In the genomic region with DNA sequence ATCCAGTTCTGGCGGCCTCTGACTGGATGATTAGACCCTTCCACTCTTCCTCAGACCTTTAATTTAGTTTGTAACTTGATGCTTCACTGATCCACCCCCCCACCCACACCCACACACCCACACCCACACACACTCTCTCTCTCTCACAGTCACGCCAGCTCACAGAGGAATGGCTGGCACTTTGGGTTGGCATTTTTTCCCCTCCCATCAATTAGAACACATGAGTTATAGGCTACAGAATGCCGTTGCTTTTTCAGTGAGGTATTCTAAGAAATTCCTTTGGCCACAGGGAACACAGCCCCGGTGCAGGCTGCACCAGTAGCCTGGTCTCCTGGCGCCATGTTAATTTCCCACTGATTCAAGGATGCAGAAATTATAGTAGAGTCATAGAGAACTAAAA, we compare ENCODE assay signal across 25 mouse cellular contexts. TPM values are rescaled to one million over a fixed set of nuclear protein-coding genes. Genes with fewer than 3 reads are reported as not detected.
DNase-seq lines count a peak whose midpoint lies in the region; ATAC-seq and TF ChIP-seq lines count a peak whose summit lies in the region.
"Had no signal": no experiment of that assay in that cellular context is flagged by ENCODE, and none has a peak within 500 bp of the region (broad histone marks: within the 10 kb centered on the region; RNA-seq: fewer than 3 reads in every experiment).

No protein-coding gene starts in this region.

- peak; percentile 43 for DNase-seq in heart, embryonic 10.5 days (ENCODE audit: low spot score)
- DNase-seq in heart, adult 18-20 months = no peak
- DNase-seq in kidney, adult 9 months = no peak
- DNase-seq in Muller cell, postnatal 12 days (ENCODE audit: inconsistent ontology term) = peak; percentile 73
- no peak for DNase-seq in Patski (ENCODE audit: low read depth, low spot score)
- DNase-seq in layer of hippocampus, postnatal 10 days (ENCODE audit: low spot score in 2 of 2) = no peak
- no peak for DNase-seq in adrenal gland, postnatal 25 days
- DNase-seq: adrenal gland, postnatal 10 days; cerebellum, adult 11 months; cerebellum, adult 2 months; cerebellum, adult 9-11 months; cerebellum, postnatal 25 days; gastrocnemius, postnatal 25 days; heart, postnatal 14 days; heart, postnatal 4 days had no signal

- no peak overlapping the region for H3K4me2 ChIP-seq in kidney, embryonic 15.5 days
- H3K4me2 ChIP-seq: forebrain, embryonic 12.5 days; forebrain, embryonic 15.5 days; heart, embryonic 13.5 days; hindbrain, embryonic 14.5 days had no signal

- POLR2A ChIA-PET in Patski (lab: Charles Lee) = no interaction called here

- no peaks in the 10 kb centered on the region for H3K9me3 ChIP-seq in heart, embryonic 10.5 days
- no peaks in the 10 kb centered on the region for H3K9me3 ChIP-seq in kidney, embryonic 15.5 days (replicated peaks)
- H3K9me3 ChIP-seq: forebrain, embryonic 12.5 days; forebrain, embryonic 15.5 days; heart, embryonic 13.5 days had no signal

- in situ Hi-C loops in Patski (cut with MboI; ENCODE audit: low pct_unique_long_range_greater_than_20kb) = loop anchor here (25.0 kb wide), 2 partner anchors 462 to 1137 kb away; partner anchors contain the start of gene Id4

- no peak overlapping the region for H3K9ac ChIP-seq in kidney, embryonic 15.5 days
- H3K9ac ChIP-seq: forebrain, embryonic 12.5 days; forebrain, embryonic 15.5 days; heart, embryonic 13.5 days; hindbrain, embryonic 14.5 days had no signal

- H3K27ac ChIP-seq in heart, embryonic 10.5 days = no peak overlapping the region
- H3K27ac ChIP-seq in kidney, embryonic 15.5 days = no peak overlapping the region
- H3K27ac ChIP-seq: forebrain, embryonic 12.5 days; forebrain, embryonic 15.5 days; hindbrain, embryonic 14.5 days; hindbrain, postnatal 0 days had no signal

- WGBS in heart, embryonic 10.5 days = 75% methylated on average over 5 of the region's 5 CpGs
- 42% methylated on average over 5 of the region's 5 CpGs for WGBS in kidney, embryonic 15.5 days

- H3K4me1 ChIP-seq in heart, embryonic 10.5 days = peaks cover 24% of the 10 kb centered on the region
- peaks cover 29% of the 10 kb centered on the region for H3K4me1 ChIP-seq in kidney, embryonic 15.5 days

- peaks cover 12% of the 10 kb centered on the region for H3K27me3 ChIP-seq in heart, embryonic 10.5 days (ENCODE audit: insufficient read depth, poor library complexity, severe bottlenecking)
- H3K27me3 ChIP-seq in kidney, embryonic 15.5 days = peaks cover 15% of the 10 kb centered on the region
- H3K27me3 ChIP-seq in Patski = no peaks in the 10 kb centered on the region
- H3K27me3 ChIP-seq: forebrain, embryonic 15.5 days had no signal

- CTCF ChIA-PET in Patski (lab: Charles Lee) = no interaction called here

- no peaks in the 10 kb centered on the region for H3K36me3 ChIP-seq in heart, embryonic 10.5 days
- no peaks in the 10 kb centered on the region for H3K36me3 ChIP-seq in kidney, embryonic 15.5 days
- H3K36me3 ChIP-seq: forebrain, embryonic 12.5 days; forebrain, embryonic 15.5 days; heart, embryonic 13.5 days had no signal

- TF ChIP-seq CTCF in Patski (IDR thresholded peaks at IDR 0.05) = no peak

- no peak overlapping the region for H3K4me3 ChIP-seq in heart, embryonic 10.5 days
- no peak overlapping the region for H3K4me3 ChIP-seq in kidney, embryonic 15.5 days (replicated peaks)
- H3K4me3 ChIP-seq: erythroblast, embryonic 14.5 days; forebrain, embryonic 12.5 days; forebrain, embryonic 15.5 days; heart, embryonic 13.5 days had no signal

- peak; percentile 54; the same call in 1 of the 2 replicates for ATAC-seq in kidney, embryonic 15.5 days (replicated peaks; ENCODE audit: low FRiP score)
- ATAC-seq in Patski = peak; percentile 70
- ATAC-seq: CD4-positive, CD25-positive, alpha-beta regulatory T cell, adult 4 months; forebrain, embryonic 15.5 days; hindbrain, postnatal 0 days; inflammation-experienced regulatory T-cells, adult 6 months had no signal

RNA-seq across cellular contexts. Expression of gene Rnf144b, which starts 3.1 kb away (rescaled TPM):
- 0.98 and 1.6 TPM in 2 replicates for polyA plus RNA-seq in heart, embryonic 10.5 days (2016; fragmentation: Nextera tagmentation; extraction: Ambion mirVana)
- total RNA-seq in heart, adult 18-20 months (2021) = 10 to 100 TPM; 35.6 to 44.5 TPM
- polyA plus RNA-seq in kidney, embryonic 15.5 days (2015; fragmentation: Nextera tagmentation; extraction: Ambion mirVana) = 0.69 and 0.71 TPM in 2 replicates
- 4.1 TPM for polyA plus RNA-seq in Patski (2021)
- total RNA-seq in layer of hippocampus, postnatal 10 days (2021) = 1 to 10 TPM; 8.9 to 9.1 TPM
- total RNA-seq in adrenal gland, postnatal 25 days (2021) = 2.8 and 3.9 TPM in 2 replicates
- total RNA-seq: MEL had no signal
- polyA plus RNA-seq: erythroblast, embryonic 14.5 days had no signal

RNA-seq across cellular contexts. Expression of gene Dek, which starts 19.6 kb away (rescaled TPM):
- 167 and 249 TPM in 2 replicates for polyA plus RNA-seq in heart, embryonic 10.5 days (2016; fragmentation: Nextera tagmentation; extraction: Ambion mirVana)
- total RNA-seq in heart, adult 18-20 months (2021) = 10 to 100 TPM; 32.6 to 37.9 TPM
- 286 and 301 TPM in 2 replicates for polyA plus RNA-seq in kidney, embryonic 15.5 days (2015; fragmentation: Nextera tagmentation; extraction: Ambion mirVana)
- 146 TPM for polyA plus RNA-seq in Patski (2021)
- total RNA-seq in layer of hippocampus, postnatal 10 days (2021) = 10 to 100 TPM; 59.8 to 60.8 TPM
- total RNA-seq in adrenal gland, postnatal 25 days (2021) = 80.0 and 81.6 TPM in 2 replicates

Comparison
In these comparisons a context has a peak if more than half of its experiments do, and no peak if none do; other contexts are left out.
1. DNase-seq: peak in heart, embryonic 10.5 days (single experiment) and Muller cell, postnatal 12 days (single experiment); none in heart, adult 18-20 months (0 of 2), kidney, adult 9 months (single experiment), Patski (single experiment), layer of hippocampus, postnatal 10 days (0 of 2) and adrenal gland, postnatal 25 days (single experiment).